Mouse (Mus musculus): ENCODE data around the gene Lhfp. TPM values are rescaled to one million over a fixed set of nuclear protein-coding genes. Genes with fewer than 3 reads are reported as not detected.

Lhfp gene
- polyA plus RNA-seq, 1 experiment from 2014 or later: 50.8 TPM

GRCm38 (mm10) chr3:53066095-53066372 lies 24.7 kb downstream of the Lhfp start:
- no peak for ATAC-seq (ENCODE audit: insufficient number of reproducible peaks, insufficient read depth, low FRiP score, low TSS enrichment)
- H3K27ac ChIP-seq: peak overlapping the region; percentile 41; the same call in 1 of the 2 replicates
- no peak overlapping the region for H3K4me3 ChIP-seq
- peaks cover 10% of the 10 kb centered on the region for H3K4me1 ChIP-seq
- no peaks in the 10 kb centered on the region for H3K36me3 ChIP-seq
- no peak overlapping the region for H3K9ac ChIP-seq
- no peaks in the 10 kb centered on the region for H3K9me3 ChIP-seq
- 45% methylated on average over 4 of the region's 4 CpGs for WGBS
- H3K27me3 ChIP-seq: no peaks in the 10 kb centered on the region
- H3K4me2 ChIP-seq (replicated peaks): no peak overlapping the region

- 87% methylated on average over 5 of the region's 5 CpGs for WGBS
- Histone ChIP-seq H3K4me1 (peaks cover 14% of the 10 kb centered on the region), H3K9ac (no peak overlapping the region), H3K4me2 (replicated peaks) (no peak overlapping the region), H3K4me3 (no peak overlapping the region), H3K27ac (no peak overlapping the region), H3K27me3 (no peaks in the 10 kb centered on the region), H3K9me3 (no peaks in the 10 kb centered on the region), H3K36me3 (no peaks in the 10 kb centered on the region)
- no peak for ATAC-seq (ENCODE audit: insufficient number of reproducible peaks, insufficient read depth, low FRiP score, low TSS enrichment)
Measured at GRCm38 (mm10) chr3:53068399-53068798, 27.1 kb downstream of the Lhfp start.

- no peak for ATAC-seq (ENCODE audit: insufficient number of reproducible peaks, insufficient read depth, low FRiP score, low TSS enrichment)
- 0 out of 2 replicates have a peak, but pooled peaks cover 5% of the 10 kb centered on the region for H3K4me1 ChIP-seq
- 90% methylated on average over 4 of the region's 4 CpGs for WGBS
- no peaks in the 10 kb centered on the region for H3K9me3 ChIP-seq
- H3K27me3 ChIP-seq: no peaks in the 10 kb centered on the region
- no peak overlapping the region for H3K27ac ChIP-seq
- H3K4me2 ChIP-seq (replicated peaks): no peak overlapping the region
- H3K9ac ChIP-seq: no peak overlapping the region
- H3K36me3 ChIP-seq: no peaks in the 10 kb centered on the region
- H3K4me3 ChIP-seq: no peak overlapping the region
Measured at GRCm38 (mm10) chr3:53074264-53074663, 32.9 kb downstream of the Lhfp start.

GRCm38 (mm10) chr3:53074761-53075160 lies 33.4 kb downstream of the Lhfp start:
- 0 out of 2 replicates have a peak, but pooled peaks cover 5% of the 10 kb centered on the region for H3K4me1 ChIP-seq
- 84% methylated on average over 3 of the region's 3 CpGs for WGBS
- H3K9ac ChIP-seq: no peak overlapping the region
- H3K27me3 ChIP-seq: no peaks in the 10 kb centered on the region
- H3K9me3 ChIP-seq: no peaks in the 10 kb centered on the region
- H3K4me2 ChIP-seq (replicated peaks): no peak overlapping the region
- no peaks in the 10 kb centered on the region for H3K36me3 ChIP-seq
- no peak overlapping the region for H3K27ac ChIP-seq
- no peak overlapping the region for H3K4me3 ChIP-seq
- ATAC-seq (ENCODE audit: insufficient number of reproducible peaks, insufficient read depth, low FRiP score, low TSS enrichment): no peak

- Histone ChIP-seq H3K9ac (no peak overlapping the region), H3K27me3 (no peaks in the 10 kb centered on the region), H3K4me1 (no peaks in the 10 kb centered on the region), H3K36me3 (no peaks in the 10 kb centered on the region), H3K9me3 (no peaks in the 10 kb centered on the region), H3K4me2 (replicated peaks) (no peak overlapping the region), H3K4me3 (no peak overlapping the region), H3K27ac (no peak overlapping the region)
- WGBS: 94% methylated on average over 6 of the region's 6 CpGs
- ATAC-seq (ENCODE audit: insufficient number of reproducible peaks, insufficient read depth, low FRiP score, low TSS enrichment): no peak
Measured at GRCm38 (mm10) chr3:53080286-53080685, 39.0 kb downstream of the Lhfp start.

- Histone ChIP-seq H3K27ac (no peak overlapping the region), H3K9ac (no peak overlapping the region), H3K27me3 (no peaks in the 10 kb centered on the region), H3K4me3 (no peak overlapping the region), H3K36me3 (no peaks in the 10 kb centered on the region), H3K4me2 (replicated peaks) (no peak overlapping the region), H3K9me3 (no peaks in the 10 kb centered on the region), H3K4me1 (no peaks in the 10 kb centered on the region)
- no peak for ATAC-seq (ENCODE audit: insufficient number of reproducible peaks, insufficient read depth, low FRiP score, low TSS enrichment)
- 88% methylated on average over 8 of the region's 8 CpGs for WGBS
Measured at GRCm38 (mm10) chr3:53080710-53081109, 39.4 kb downstream of the Lhfp start.

GRCm38 (mm10) chr3:53083717-53084116 lies 42.4 kb downstream of the Lhfp start:
- WGBS: 86% methylated on average over 5 of the region's 5 CpGs
- Histone ChIP-seq H3K27me3 (no peaks in the 10 kb centered on the region), H3K4me2 (replicated peaks) (no peak overlapping the region), H3K4me3 (no peak overlapping the region), H3K4me1 (peaks cover 9% of the 10 kb centered on the region), H3K27ac (no peak overlapping the region), H3K36me3 (no peaks in the 10 kb centered on the region), H3K9ac (no peak overlapping the region), H3K9me3 (no peaks in the 10 kb centered on the region)
- ATAC-seq (ENCODE audit: insufficient number of reproducible peaks, insufficient read depth, low FRiP score, low TSS enrichment): no peak

GRCm38 (mm10) chr3:53084806-53085205 lies 43.5 kb downstream of the Lhfp start:
- 87% methylated on average over 8 of the region's 8 CpGs for WGBS
- Histone ChIP-seq H3K4me2 (replicated peaks) (no peak overlapping the region), H3K4me3 (no peak overlapping the region), H3K9me3 (no peaks in the 10 kb centered on the region), H3K27me3 (no peaks in the 10 kb centered on the region), H3K4me1 (peaks cover 9% of the 10 kb centered on the region), H3K36me3 (no peaks in the 10 kb centered on the region), H3K9ac (no peak overlapping the region), H3K27ac (no peak overlapping the region)
- no peak for ATAC-seq (ENCODE audit: insufficient number of reproducible peaks, insufficient read depth, low FRiP score, low TSS enrichment)

GRCm38 (mm10) chr3:53086481-53087155 lies 45.3 kb downstream of the Lhfp start:
- Histone ChIP-seq H3K9ac (no peak overlapping the region), H3K4me2 (replicated peaks) (no peak overlapping the region), H3K9me3 (no peaks in the 10 kb centered on the region), H3K27me3 (no peaks in the 10 kb centered on the region), H3K36me3 (no peaks in the 10 kb centered on the region), H3K4me1 (peaks cover 9% of the 10 kb centered on the region), H3K4me3 (no peak overlapping the region), H3K27ac (no peak overlapping the region)
- no peak for ATAC-seq (ENCODE audit: insufficient number of reproducible peaks, insufficient read depth, low FRiP score, low TSS enrichment)
- 84% methylated on average over 7 of the region's 7 CpGs for WGBS

GRCm38 (mm10) chr3:53087156-53087805 lies 46.0 kb downstream of the Lhfp start:
- H3K4me1 ChIP-seq: peaks cover 9% of the 10 kb centered on the region
- H3K36me3 ChIP-seq: no peaks in the 10 kb centered on the region
- no peaks in the 10 kb centered on the region for H3K9me3 ChIP-seq
- WGBS: 31% methylated on average over 8 of the region's 8 CpGs
- no peak overlapping the region for H3K4me3 ChIP-seq
- H3K4me2 ChIP-seq (replicated peaks): no peak overlapping the region
- H3K27ac ChIP-seq: 0 out of 2 replicates have a peak overlapping the region, but pooled peaks have one; percentile 25
- H3K27me3 ChIP-seq: no peaks in the 10 kb centered on the region
- H3K9ac ChIP-seq: no peak overlapping the region
- ATAC-seq (ENCODE audit: insufficient number of reproducible peaks, insufficient read depth, low FRiP score, low TSS enrichment): no peak; the same call in 1 of the 2 replicates

GRCm38 (mm10) chr3:53089921-53090320 lies 48.6 kb downstream of the Lhfp start:
- Histone ChIP-seq H3K4me2 (replicated peaks) (no peak overlapping the region), H3K27me3 (no peaks in the 10 kb centered on the region), H3K9me3 (no peaks in the 10 kb centered on the region), H3K9ac (no peak overlapping the region), H3K4me3 (no peak overlapping the region), H3K36me3 (no peaks in the 10 kb centered on the region), H3K27ac (no peak overlapping the region), H3K4me1 (peaks cover 9% of the 10 kb centered on the region)
- ATAC-seq (ENCODE audit: insufficient number of reproducible peaks, insufficient read depth, low FRiP score, low TSS enrichment): no peak
- 84% methylated on average over 2 of the region's 2 CpGs for WGBS

- no peak for ATAC-seq (ENCODE audit: insufficient number of reproducible peaks, insufficient read depth, low FRiP score, low TSS enrichment)
- Histone ChIP-seq H3K4me1 (peaks cover 23% of the 10 kb centered on the region; the same call in 1 of the 2 replicates), H3K9me3 (no peaks in the 10 kb centered on the region), H3K27ac (no peak overlapping the region), H3K4me3 (no peak overlapping the region), H3K36me3 (no peaks in the 10 kb centered on the region), H3K4me2 (replicated peaks) (no peak overlapping the region), H3K27me3 (no peaks in the 10 kb centered on the region), H3K9ac (no peak overlapping the region)
- 87% methylated on average over 3 of the region's 3 CpGs for WGBS
Measured at GRCm38 (mm10) chr3:53100210-53100609, 58.9 kb downstream of the Lhfp start.

Data from embryonic facial prominence, embryonic 12.5 days (tissue).